Mouse (Mus musculus) stomach, postnatal 0 days (tissue): Measurements from ENCODE around the gene Pecr. TPM values are rescaled to one million over a fixed set of nuclear protein-coding genes. Genes with fewer than 3 reads are reported as not detected.

Source experiments
- ATAC-seq: fragments of 200-750 bp; cut with Nextera tagmentation; 2 replicates; pipeline ENCODE4 v1.8.0; 2017; ENCODE audit not compliant: low FRiP score, low TSS enrichment
- DNase-seq: peaks from one replicate; pipeline ENCODE4 v3.0.0-alpha.2; 2016; ENCODE audit warnings: low spot score
- H3K27ac ChIP-seq: fragments of 300-500 bp; sonication (generic); replicated peaks from 2 replicates; pipeline ENCODE4 v1.5.1; 2014; ENCODE audit warnings: mild to moderate bottlenecking, control low read depth
- H3K27me3 ChIP-seq: fragments of 300-500 bp; sonication (generic); 2 replicates; pipeline ENCODE4 v1.6.1; 2014; ENCODE audit warnings: low read length; ENCODE audit not compliant: control insufficient read depth, insufficient read depth
- H3K36me3 ChIP-seq: fragments of 300-500 bp; sonication (generic); 2 replicates; pipeline ENCODE4 v1.6.1; 2014; ENCODE audit warnings: low read length, mixed read lengths; ENCODE audit not compliant: control insufficient read depth, insufficient read depth
- H3K4me1 ChIP-seq: fragments of 300-500 bp; sonication (generic); replicated peaks from 2 replicates; pipeline ENCODE4 v1.6.1; 2014; ENCODE audit warnings: antibody characterized with exemption; ENCODE audit not compliant: control insufficient read depth, insufficient read depth
- H3K4me2 ChIP-seq: fragments of 300-500 bp; sonication (generic); replicated peaks from 2 replicates; pipeline ENCODE4 v1.6.1; 2014; ENCODE audit warnings: low read depth, mild to moderate bottlenecking, control low read depth, moderate library complexity
- H3K4me3 ChIP-seq: fragments of 300-500 bp; sonication (generic); 2 replicates; pipeline ENCODE4 v1.5.1; 2014; ENCODE audit warnings: low read depth, low read length, control low read depth
- H3K9ac ChIP-seq: fragments of 300-500 bp; sonication (generic); 2 replicates; pipeline ENCODE4 v1.6.1; 2014; ENCODE audit warnings: mild to moderate bottlenecking, low read length, control low read depth, mixed read lengths
- H3K9me3 ChIP-seq: fragments of 300-500 bp; sonication (generic); 2 replicates; pipeline ENCODE4 v1.6.1; 2016; ENCODE audit warnings: low read length; ENCODE audit not compliant: control insufficient read depth
- CTCF ChIP-seq: IDR thresholded peaks from 2 replicates; pipeline ENCODE4 v1.5.1; 2016; ENCODE audit warnings: antibody characterized with exemption, low read depth, mild to moderate bottlenecking, moderate library complexity
- EP300 ChIP-seq: optimal IDR thresholded peaks from 2 replicates; pipeline ENCODE3; 2016; ENCODE audit warnings: antibody characterized with exemption
- WGBS: fragments of 180-500 bp; shearing (Covaris S2); extraction: QIAGEN DNeasy Blood & Tissue Kit; methylation state at CpG from one replicate; pipeline ENCODE4 v1.1.7; 2014; 5-methylcytosine and 5-hydroxymethylcytosine counted together
- polyA plus RNA-seq: library from polyadenylated mRNA; unstranded; fragments of >200 nt; fragmentation: Nextera tagmentation; extraction: Ambion mirVana; gene quantifications from 2 replicates; pipeline ENCODE4 v1.2.1, GENCODE M21; 2015

The Pecr gene
- polyA plus RNA-seq, 1 experiment from 2014 or later = 44.8 TPM

DNA sequence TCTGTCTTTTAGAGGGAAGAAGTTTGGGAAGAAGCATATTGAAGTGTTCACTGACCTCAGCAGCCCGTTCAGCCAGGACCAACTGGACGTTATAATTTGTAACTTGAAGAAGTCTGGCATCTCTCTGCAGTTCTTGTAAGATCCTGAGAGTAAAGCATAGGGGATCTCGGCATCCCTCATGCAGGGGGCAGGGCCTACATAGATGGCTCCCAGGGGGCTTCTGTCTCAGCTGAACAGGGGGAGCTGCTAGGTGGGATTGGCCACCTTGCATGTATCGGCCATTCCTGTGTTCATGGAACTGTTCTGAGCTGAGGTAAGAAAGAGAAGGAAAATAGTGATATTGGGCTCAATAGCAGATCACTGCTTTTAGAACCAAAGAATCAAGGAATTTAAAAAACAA is 31.3 kb upstream of the Pecr start:
- H3K9ac ChIP-seq = no peak overlapping the region
- 92% methylated on average over 4 of the region's 4 CpGs for whole genome bisulfite sequencing
- no peak for ATAC-seq
- TF ChIP-seq EP300 (no peak), CTCF (no peak)
- H3K36me3 ChIP-seq = peaks cover 2% of the 10 kb centered on the region
- H3K27me3 ChIP-seq = no peaks in the 10 kb centered on the region
- H3K9me3 ChIP-seq = no peaks in the 10 kb centered on the region
- H3K4me1 ChIP-seq = no peaks in the 10 kb centered on the region
- H3K4me3 ChIP-seq = no peak overlapping the region
- no peak overlapping the region for H3K4me2 ChIP-seq
- no peak overlapping the region for H3K27ac ChIP-seq
- no peak for DNase-seq

DNA sequence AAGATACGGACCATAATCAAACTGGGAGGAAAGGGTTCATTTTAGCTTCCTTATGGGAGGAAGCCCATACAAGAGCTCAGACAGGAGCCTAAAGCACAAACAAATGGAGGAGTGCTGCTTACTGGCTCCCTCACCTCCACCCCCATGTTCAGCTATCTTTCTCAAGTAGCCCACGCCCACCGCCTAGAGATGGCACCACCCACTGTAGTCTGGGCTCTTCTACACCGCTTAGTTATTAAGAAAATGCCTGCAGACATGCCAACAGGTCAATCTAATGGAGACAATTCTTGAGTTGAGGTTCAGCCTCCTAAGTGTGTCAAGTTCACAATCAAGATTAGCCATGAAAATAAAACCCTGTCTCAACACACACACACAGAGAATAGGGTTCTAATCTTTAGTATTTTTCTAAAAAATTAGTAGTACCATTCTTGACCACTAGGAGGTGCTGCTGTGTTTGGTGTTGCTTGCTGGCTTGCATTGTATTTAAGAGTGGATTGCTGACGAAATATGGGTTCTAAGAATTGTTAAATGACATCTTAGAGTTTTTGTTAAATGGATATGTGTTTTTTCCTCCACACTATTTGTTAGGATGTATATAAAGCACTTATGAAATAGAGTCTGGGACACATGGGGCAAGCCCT is 29.4 kb upstream of the Pecr start:
- Histone ChIP-seq H3K27me3 (no peaks in the 10 kb centered on the region), H3K36me3 (peaks cover 2% of the 10 kb centered on the region), H3K4me1 (no peaks in the 10 kb centered on the region), H3K27ac (no peak overlapping the region), H3K4me3 (no peak overlapping the region), H3K4me2 (no peak overlapping the region), H3K9ac (no peak overlapping the region), H3K9me3 (no peaks in the 10 kb centered on the region)
- ATAC-seq (no peak), DNase-seq (no peak)
- WGBS = 77% methylated on average over 5 of the region's 5 CpGs
- TF ChIP-seq EP300 (no peak), CTCF (peak; percentile 89)

DNA sequence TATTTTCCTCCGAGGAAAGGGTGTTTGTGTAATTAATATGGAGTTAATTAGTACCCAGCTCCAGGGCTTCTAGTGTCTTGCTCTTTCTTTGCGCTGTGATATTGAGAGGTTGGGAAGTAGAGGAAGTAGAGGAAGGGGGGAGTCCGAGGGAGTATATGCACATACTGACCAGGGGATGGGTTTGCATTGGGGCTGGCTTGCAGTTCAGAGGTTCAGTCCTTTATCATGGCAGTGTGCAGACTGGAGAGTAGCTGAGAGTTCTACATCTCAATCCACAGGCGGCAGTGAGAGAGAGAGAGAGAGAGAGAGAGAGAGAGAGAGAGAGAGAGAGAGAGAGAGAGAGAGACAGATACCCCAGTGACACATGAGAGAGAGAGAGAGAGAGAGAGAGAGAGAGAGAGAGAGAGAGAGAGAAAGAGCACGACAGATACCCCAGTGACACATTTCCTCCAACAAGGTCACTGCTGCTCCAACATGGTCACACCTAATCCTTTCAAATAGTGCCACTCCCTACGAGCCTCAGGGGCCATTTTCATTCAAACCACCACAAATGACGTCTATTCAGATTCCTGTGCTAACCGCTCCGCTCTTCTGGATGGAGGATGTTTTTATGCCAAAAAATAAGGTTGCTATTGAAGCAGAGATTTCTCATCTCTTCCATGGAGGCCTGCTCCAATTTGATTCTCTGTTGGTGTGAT is 28.7 kb upstream of the Pecr start:
- TF ChIP-seq CTCF (no peak), EP300 (no peak)
- no peak overlapping the region for H3K9ac ChIP-seq
- ATAC-seq (no peak), DNase-seq (no peak)
- H3K4me2 ChIP-seq = no peak overlapping the region
- peaks cover 2% of the 10 kb centered on the region for H3K36me3 ChIP-seq
- H3K4me3 ChIP-seq = no peak overlapping the region
- H3K27ac ChIP-seq = no peak overlapping the region
- H3K9me3 ChIP-seq = no peaks in the 10 kb centered on the region
- WGBS = 76% methylated on average over 9 of the region's 9 CpGs
- no peaks in the 10 kb centered on the region for H3K27me3 ChIP-seq
- H3K4me1 ChIP-seq = no peaks in the 10 kb centered on the region

DNA sequence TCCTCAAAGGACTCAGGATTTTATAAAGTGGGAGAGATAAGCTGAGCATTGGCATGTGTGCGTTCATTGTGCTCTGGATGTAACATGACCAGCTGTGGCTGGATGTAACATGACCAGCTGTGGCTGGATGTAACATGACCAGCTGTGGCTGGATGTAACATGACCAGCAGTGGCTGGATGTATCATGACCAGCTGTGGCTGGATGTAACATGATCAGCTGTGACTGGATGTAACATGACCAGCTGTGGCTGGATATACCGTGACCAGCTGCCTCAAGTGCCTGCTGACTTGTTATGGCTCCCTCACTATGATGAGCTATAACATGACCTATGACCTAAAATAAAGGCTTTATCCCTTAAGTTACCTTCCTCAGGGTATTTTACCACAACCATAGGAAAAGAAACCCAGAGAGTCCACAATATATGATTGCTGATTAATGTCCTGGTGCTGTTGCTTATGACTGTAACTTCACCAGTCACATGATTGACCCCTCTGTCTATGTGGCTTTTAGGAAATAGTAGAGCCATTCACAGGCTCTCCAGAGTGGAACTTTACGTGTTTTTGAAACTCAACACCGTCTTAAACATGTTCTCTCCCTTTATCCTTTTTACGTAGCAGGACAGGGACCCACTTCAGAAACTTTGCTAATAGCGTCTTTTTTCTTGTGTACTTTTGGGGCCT is 25.8 kb upstream of the Pecr start:
- H3K9me3 ChIP-seq = no peaks in the 10 kb centered on the region
- H3K27ac ChIP-seq = no peak overlapping the region
- DNase-seq = no peak
- no peaks in the 10 kb centered on the region for H3K27me3 ChIP-seq
- no peak overlapping the region for H3K4me3 ChIP-seq
- no peak overlapping the region for H3K9ac ChIP-seq
- WGBS = 61% methylated on average over 6 of the region's 6 CpGs
- TF ChIP-seq EP300 (no peak), CTCF (no peak)
- no peak for ATAC-seq
- peaks cover 2% of the 10 kb centered on the region; the same call in 1 of the 2 replicates for H3K36me3 ChIP-seq
- H3K4me1 ChIP-seq = no peaks in the 10 kb centered on the region
- no peak overlapping the region for H3K4me2 ChIP-seq

DNA sequence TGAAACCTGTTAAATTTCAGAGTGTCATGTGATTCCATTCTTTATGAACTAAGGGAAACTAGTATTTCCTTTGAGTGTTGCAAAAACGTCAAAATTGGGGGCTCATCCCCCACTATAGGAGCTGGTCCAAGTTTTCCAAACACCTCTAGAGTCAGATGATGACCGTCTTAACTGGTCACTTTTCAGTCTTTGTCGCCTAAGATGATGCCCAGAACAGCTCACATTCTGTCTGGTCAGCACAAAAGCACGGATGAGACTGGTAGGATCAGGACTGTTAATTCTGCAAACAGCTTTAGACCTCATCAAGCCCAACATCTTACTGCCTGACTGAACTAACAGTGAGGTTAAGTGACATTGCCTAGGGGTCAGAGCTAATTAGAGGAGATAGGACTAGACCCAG is 24.8 kb upstream of the Pecr start:
- 74% methylated on average over 4 of the region's 4 CpGs for WGBS
- DNase-seq = no peak
- Histone ChIP-seq H3K4me3 (no peak overlapping the region), H3K9ac (no peak overlapping the region), H3K27me3 (no peaks in the 10 kb centered on the region), H3K4me2 (no peak overlapping the region), H3K9me3 (no peaks in the 10 kb centered on the region), H3K36me3 (peaks cover 2% of the 10 kb centered on the region; the same call in 1 of the 2 replicates), H3K4me1 (no peaks in the 10 kb centered on the region), H3K27ac (no peak overlapping the region)
- no peak for ATAC-seq
- no peak for TF ChIP-seq EP300
- no peak for TF ChIP-seq CTCF
